Mouse (Mus musculus) midbrain, postnatal 0 days (tissue): ENCODE measurements at regions not wholly inside any gene's neighbourhood (a gene's known extent, or its start where the extent isn't known, plus 50 kb on each side); places are given as distances from the start of the nearest gene placed in this dataset.
A peak's percentile ranks its signal among the peaks of the same experiment; 100 is the strongest.

Experiments
- ATAC-seq: fragments of 200-750 bp; cut with Nextera tagmentation; 2 replicates; pipeline ENCODE4 v1.8.0; 2017; ENCODE audit warnings: moderate number of reproducible peaks, mild to moderate bottlenecking, moderate TSS enrichment, moderate library complexity; ENCODE audit not compliant: low FRiP score
- DNase-seq: peaks from one replicate; pipeline ENCODE4 v3.0.0-alpha.2; 2015; ENCODE audit warnings: low spot score
- H3K27ac ChIP-seq: fragments of 300-500 bp; sonication (generic); 2 replicates; pipeline ENCODE4 v1.5.1; 2014; ENCODE audit warnings: low read depth, mild to moderate bottlenecking, low read length, mixed read lengths
- H3K27me3 ChIP-seq: fragments of 300-500 bp; sonication (generic); 2 replicates; pipeline ENCODE4 v1.6.1; 2014; ENCODE audit warnings: low read length, control low read depth, mixed read lengths; ENCODE audit not compliant: insufficient read depth
- H3K36me3 ChIP-seq: fragments of 300-500 bp; sonication (generic); 2 replicates; pipeline ENCODE4 v1.6.1; 2014; ENCODE audit warnings: low read length, control low read depth, mixed read lengths; ENCODE audit not compliant: insufficient read depth
- H3K4me1 ChIP-seq: fragments of 300-500 bp; sonication (generic); 2 replicates; pipeline ENCODE4 v1.6.1; 2014; ENCODE audit warnings: mild to moderate bottlenecking, control low read depth, antibody characterized with exemption, low read length, mixed read lengths; ENCODE audit not compliant: insufficient read depth
- H3K4me2 ChIP-seq: fragments of 300-500 bp; sonication (generic); 2 replicates; pipeline ENCODE4 v1.6.1; 2014; ENCODE audit warnings: low read depth, mild to moderate bottlenecking, low read length, mixed read lengths; ENCODE audit not compliant: poor library complexity, severe bottlenecking
- H3K4me3 ChIP-seq: fragments of 300-500 bp; sonication (generic); 2 replicates; pipeline ENCODE4 v1.5.1; 2014; ENCODE audit warnings: low read depth, mild to moderate bottlenecking, low read length, moderate library complexity
- H3K9ac ChIP-seq: fragments of 300-500 bp; sonication (generic); replicated peaks from 2 replicates; pipeline ENCODE4 v1.6.1; 2014; ENCODE audit warnings: mild to moderate bottlenecking, low read length, moderate library complexity, mixed read lengths; ENCODE audit not compliant: poor library complexity, severe bottlenecking
- H3K9me3 ChIP-seq: fragments of 300-500 bp; sonication (generic); 2 replicates; pipeline ENCODE4 v1.6.1; 2016; ENCODE audit warnings: low read length, control low read depth
- CTCF ChIP-seq: IDR thresholded peaks from 2 replicates; pipeline ENCODE4 v1.5.1; 2016; ENCODE audit warnings: antibody characterized with exemption, mild to moderate bottlenecking
- WGBS: fragments of 180-500 bp; shearing (Covaris S2); extraction: QIAGEN DNeasy Blood & Tissue Kit; methylation state at CpG from one replicate; pipeline ENCODE4 v1.1.7; 2014; 5-methylcytosine and 5-hydroxymethylcytosine counted together

- no peak for DNase-seq
- no peak overlapping the region for H3K27ac ChIP-seq
Observed at GRCm38 (mm10) chr13:11348502-11348849, 758.3 kb downstream of the Ryr2 start.

GRCm38 (mm10) chr13:11347787-11348501 lies 758.8 kb downstream of the Ryr2 start:
- H3K36me3 ChIP-seq, result no peaks in the 10 kb centered on the region
- TF ChIP-seq CTCF, result no peak
- WGBS, result 41% methylated on average over 6 of the region's 6 CpGs
- H3K9me3 ChIP-seq, result no peaks in the 10 kb centered on the region
- H3K27ac ChIP-seq, result no peak overlapping the region
- H3K4me1 ChIP-seq, result no peaks in the 10 kb centered on the region
- H3K4me3 ChIP-seq, result no peak overlapping the region
- ATAC-seq (no peak), DNase-seq (peak; percentile 52)
- H3K4me2 ChIP-seq, result no peak overlapping the region
- no peaks in the 10 kb centered on the region for H3K27me3 ChIP-seq
- H3K9ac ChIP-seq, result no peak overlapping the region

More at GRCm38 (mm10) chr13:11348502-11348849, 758.3 kb downstream of the Ryr2 start:
- no peak overlapping the region for H3K9ac ChIP-seq
- TF ChIP-seq CTCF, result no peak
- H3K27me3 ChIP-seq, result no peaks in the 10 kb centered on the region
- H3K4me2 ChIP-seq, result no peak overlapping the region
- 36% methylated on average over 4 of the region's 4 CpGs for WGBS
- no peak for ATAC-seq
- H3K9me3 ChIP-seq, result no peaks in the 10 kb centered on the region
- H3K4me3 ChIP-seq, result no peak overlapping the region
- no peaks in the 10 kb centered on the region for H3K36me3 ChIP-seq
- no peaks in the 10 kb centered on the region for H3K4me1 ChIP-seq

GRCm38 (mm10) chr13:11344500-11344899 lies 762.2 kb downstream of the Ryr2 start:
- TF ChIP-seq CTCF, result no peak
- no peak overlapping the region for H3K9ac ChIP-seq
- DNase-seq (peak; percentile 76), ATAC-seq (no peak)
- H3K4me3 ChIP-seq, result no peak overlapping the region
- H3K9me3 ChIP-seq, result no peaks in the 10 kb centered on the region
- H3K27ac ChIP-seq, result no peak overlapping the region
- no peaks in the 10 kb centered on the region for H3K36me3 ChIP-seq
- no peaks in the 10 kb centered on the region for H3K27me3 ChIP-seq
- no peak overlapping the region for H3K4me2 ChIP-seq
- H3K4me1 ChIP-seq, result no peaks in the 10 kb centered on the region
- WGBS, result 51% methylated on average over 2 of the region's 2 CpGs

DNA sequence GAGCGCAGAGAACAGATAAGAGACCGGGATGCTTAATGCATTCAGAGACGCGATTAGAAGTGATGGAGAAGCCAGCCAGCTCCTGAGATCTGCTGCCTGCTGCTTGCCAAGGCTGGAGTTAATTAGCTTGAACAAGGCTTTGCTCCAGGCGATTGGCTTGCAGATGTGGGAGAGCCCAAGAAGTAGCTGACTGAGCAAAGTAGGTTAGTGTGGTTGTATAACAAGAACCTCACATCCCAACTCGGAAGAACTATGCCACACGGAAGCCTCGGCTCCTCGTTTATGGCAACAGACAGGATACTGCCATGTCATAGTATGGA lies 768.5 kb downstream of the Ryr2 start:
- no peak overlapping the region for H3K9ac ChIP-seq
- H3K4me1 ChIP-seq, result no peaks in the 10 kb centered on the region
- H3K27me3 ChIP-seq, result no peaks in the 10 kb centered on the region
- TF ChIP-seq CTCF, result no peak
- peak; percentile 85 for DNase-seq
- 44% methylated on average over 9 of the region's 9 CpGs for WGBS
- no peaks in the 10 kb centered on the region for H3K36me3 ChIP-seq
- no peaks in the 10 kb centered on the region for H3K9me3 ChIP-seq
- ATAC-seq, result peak; percentile 52; the same call in 1 of the 2 replicates
- H3K27ac ChIP-seq, result no peak overlapping the region
- no peak overlapping the region for H3K4me3 ChIP-seq
- no peak overlapping the region for H3K4me2 ChIP-seq

DNA sequence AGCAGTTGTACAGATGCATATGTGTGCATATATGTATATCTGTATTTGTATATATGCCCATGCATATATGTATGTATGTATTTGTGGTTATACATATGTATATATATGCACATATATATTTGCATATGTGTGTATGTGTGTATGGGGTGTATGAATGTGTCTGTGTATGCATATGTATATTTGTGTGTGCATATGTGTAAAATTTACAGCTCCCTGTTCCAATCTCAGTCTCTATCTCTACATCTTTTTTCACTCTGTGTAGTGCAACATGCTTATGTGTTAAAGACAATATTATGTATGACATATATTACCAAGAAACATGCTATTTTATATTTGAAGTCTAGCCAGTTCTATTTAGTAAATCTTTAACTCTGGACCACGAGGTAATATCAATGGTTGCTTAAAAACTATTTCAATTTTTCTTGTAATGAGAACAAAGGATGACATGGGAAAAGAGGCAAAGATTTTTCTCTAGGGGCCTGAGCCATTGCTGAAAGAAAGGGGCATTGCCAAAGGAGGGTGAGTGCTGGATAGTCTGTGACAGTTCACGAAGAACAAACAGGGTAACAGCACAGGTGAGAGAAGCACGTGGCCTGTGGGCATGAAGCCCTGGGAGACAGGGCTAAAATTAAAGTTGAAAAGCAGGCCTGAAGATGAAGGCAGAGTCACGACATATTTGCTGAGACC lies 769.0 kb downstream of the Ryr2 start:
- no peaks in the 10 kb centered on the region for H3K27me3 ChIP-seq
- no peak overlapping the region for H3K4me2 ChIP-seq
- no peaks in the 10 kb centered on the region for H3K4me1 ChIP-seq
- H3K36me3 ChIP-seq, result no peaks in the 10 kb centered on the region
- no peak for TF ChIP-seq CTCF
- DNase-seq (no peak), ATAC-seq (peak; percentile 60; the same call in 1 of the 2 replicates)
- H3K27ac ChIP-seq, result no peak overlapping the region
- H3K9ac ChIP-seq, result no peak overlapping the region
- 45% methylated on average over 4 of the region's 4 CpGs for WGBS
- no peaks in the 10 kb centered on the region for H3K9me3 ChIP-seq
- H3K4me3 ChIP-seq, result no peak overlapping the region

DNA sequence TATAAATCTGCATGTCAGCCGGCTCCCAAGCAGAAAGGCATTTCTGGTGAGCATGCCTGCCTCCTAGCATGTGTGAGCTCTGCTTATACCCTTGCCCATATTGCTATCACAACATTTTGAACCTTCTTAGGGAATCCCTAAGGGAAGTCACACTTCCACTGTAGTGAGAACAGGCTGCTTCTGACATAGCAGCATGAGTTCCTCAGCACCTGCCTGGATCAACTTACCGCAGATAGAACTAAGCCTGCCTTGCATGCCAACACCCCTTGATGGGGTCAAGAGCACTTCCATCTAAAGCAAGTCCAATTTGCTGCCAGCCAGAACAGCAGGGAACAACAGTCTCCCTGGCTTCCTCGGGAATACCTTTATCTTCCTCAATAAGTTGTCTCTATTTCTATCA lies 769.8 kb downstream of the Ryr2 start:
- no peaks in the 10 kb centered on the region for H3K4me1 ChIP-seq
- no peak overlapping the region for H3K4me3 ChIP-seq
- H3K27ac ChIP-seq, result no peak overlapping the region
- no peak for ATAC-seq
- no peak overlapping the region for H3K9ac ChIP-seq
- H3K4me2 ChIP-seq, result no peak overlapping the region
- no peak for DNase-seq
- H3K36me3 ChIP-seq, result no peaks in the 10 kb centered on the region
- no peaks in the 10 kb centered on the region for H3K27me3 ChIP-seq
- TF ChIP-seq CTCF, result no peak
- WGBS, result 72% methylated on average over 3 of the region's 3 CpGs
- H3K9me3 ChIP-seq, result no peaks in the 10 kb centered on the region
